Mouse (Mus musculus): ENCODE data around the gene Clec3b. TPM values are rescaled to one million over a fixed set of nuclear protein-coding genes. Genes with fewer than 3 reads are reported as not detected.

Clec3b gene
- polyA plus RNA-seq, 1 experiment, result 62.5 TPM

DNA sequence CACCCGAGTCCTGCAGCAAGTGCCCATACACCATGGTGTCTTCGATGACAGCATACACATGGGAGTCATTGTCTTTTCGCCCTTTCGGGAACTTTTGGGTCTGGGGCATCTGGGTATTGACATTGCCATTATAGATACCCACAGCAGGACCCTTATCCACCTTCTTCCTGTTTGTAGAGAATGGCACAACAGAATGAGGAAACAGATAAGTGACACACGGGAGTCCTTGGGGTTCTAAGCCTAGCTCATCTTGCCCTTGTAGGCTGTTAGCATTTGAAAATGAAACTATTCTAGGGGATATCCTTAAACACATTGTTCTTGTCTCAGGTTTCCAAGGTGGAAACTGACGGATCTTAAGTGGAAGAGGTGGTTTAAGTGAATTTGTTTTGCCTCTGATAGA, 23.0 kb downstream of the Clec3b start:
- no peak overlapping the region for H3K27ac ChIP-seq (replicated peaks; ENCODE audit: low read depth, low read length)
- H3K4me3 ChIP-seq (ENCODE audit: insufficient read depth, low read depth, low read length), result no peak overlapping the region
- no peaks in the 10 kb centered on the region for H3K4me1 ChIP-seq (ENCODE audit: control insufficient read depth, insufficient read depth, insufficient read length, low read length)

GRCm38 (mm10) chr9:123174356-123174755, 23.6 kb downstream of the Clec3b start:
- no peak overlapping the region for H3K27ac ChIP-seq (replicated peaks; ENCODE audit: low read depth, low read length)
- no peak overlapping the region for H3K4me3 ChIP-seq (ENCODE audit: insufficient read depth, low read depth, low read length)
- H3K4me1 ChIP-seq (ENCODE audit: control insufficient read depth, insufficient read depth, insufficient read length, low read length), result no peaks in the 10 kb centered on the region

- Histone ChIP-seq H3K27ac (replicated peaks; ENCODE audit: low read depth, low read length) (no peak overlapping the region), H3K4me3 (ENCODE audit: insufficient read depth, low read depth, low read length) (no peak overlapping the region), H3K4me1 (ENCODE audit: control insufficient read depth, insufficient read depth, insufficient read length, low read length) (no peaks in the 10 kb centered on the region)
Measured at GRCm38 (mm10) chr9:123177380-123178048, 26.8 kb downstream of the Clec3b start.

GRCm38 (mm10) chr9:123180003-123180402, 29.3 kb downstream of the Clec3b start:
- no peaks in the 10 kb centered on the region for H3K4me1 ChIP-seq (ENCODE audit: control insufficient read depth, insufficient read depth, insufficient read length, low read length)
- no peak overlapping the region for H3K27ac ChIP-seq (replicated peaks; ENCODE audit: low read depth, low read length)
- no peak overlapping the region for H3K4me3 ChIP-seq (ENCODE audit: insufficient read depth, low read depth, low read length)

- Histone ChIP-seq H3K4me3 (ENCODE audit: insufficient read depth, low read depth, low read length) (no peak overlapping the region), H3K4me1 (ENCODE audit: control insufficient read depth, insufficient read depth, insufficient read length, low read length) (0 out of 2 replicates have a peak, but pooled peaks cover 3% of the 10 kb centered on the region), H3K27ac (replicated peaks; ENCODE audit: low read depth, low read length) (no peak overlapping the region)
Measured at GRCm38 (mm10) chr9:123183226-123183625, 32.5 kb downstream of the Clec3b start.

DNA sequence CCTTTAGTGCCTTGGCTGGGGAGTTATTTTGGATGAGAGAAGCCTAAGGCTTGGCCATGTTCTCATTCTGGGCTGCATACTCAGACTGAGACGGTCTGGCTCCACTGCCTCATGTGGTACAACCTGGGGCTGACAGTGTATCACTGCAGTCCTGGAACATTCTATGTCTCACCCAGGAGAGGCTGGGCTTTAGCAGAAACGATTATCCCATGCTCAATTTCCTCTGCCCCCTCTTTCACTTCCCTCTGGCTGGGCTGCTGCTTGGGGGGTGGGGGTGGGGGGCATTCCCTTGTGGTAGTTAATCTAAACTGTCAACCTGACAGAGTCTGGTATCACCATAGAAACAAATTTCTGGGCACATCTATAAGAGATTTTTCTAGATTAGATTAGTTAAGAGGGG, 34.8 kb downstream of the Clec3b start:
- H3K4me3 ChIP-seq (ENCODE audit: insufficient read depth, low read depth, low read length), result no peak overlapping the region
- H3K4me1 ChIP-seq (ENCODE audit: control insufficient read depth, insufficient read depth, insufficient read length, low read length), result 0 out of 2 replicates have a peak, but pooled peaks cover 3% of the 10 kb centered on the region
- no peak overlapping the region for H3K27ac ChIP-seq (replicated peaks; ENCODE audit: low read depth, low read length)

DNA sequence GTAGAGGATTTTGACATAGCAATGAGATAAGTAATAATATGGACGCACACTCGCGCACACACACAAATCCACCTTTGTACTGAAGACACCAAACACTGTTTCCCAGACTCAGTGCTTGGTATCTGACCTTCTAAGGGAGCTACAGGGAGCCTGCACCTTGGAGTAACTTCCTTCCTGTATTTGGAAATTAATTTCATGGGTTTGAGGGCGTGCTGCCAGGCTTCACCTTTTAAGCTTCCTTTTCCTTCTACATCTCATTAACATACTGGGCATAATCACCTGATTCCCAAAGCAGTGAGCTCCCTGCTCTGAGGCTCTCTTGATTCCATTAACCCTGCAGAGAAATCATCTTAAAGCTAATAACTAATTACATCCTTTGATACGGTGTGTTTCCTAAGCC, 35.4 kb downstream of the Clec3b start:
- H3K4me1 ChIP-seq (ENCODE audit: control insufficient read depth, insufficient read depth, insufficient read length, low read length), result 0 out of 2 replicates have a peak, but pooled peaks cover 3% of the 10 kb centered on the region
- no peak overlapping the region for H3K27ac ChIP-seq (replicated peaks; ENCODE audit: low read depth, low read length)
- H3K4me3 ChIP-seq (ENCODE audit: insufficient read depth, low read depth, low read length), result no peak overlapping the region

GRCm38 (mm10) chr9:123187589-123187988, 36.8 kb downstream of the Clec3b start:
- H3K27ac ChIP-seq (replicated peaks; ENCODE audit: low read depth, low read length), result no peak overlapping the region
- no peak overlapping the region for H3K4me3 ChIP-seq (ENCODE audit: insufficient read depth, low read depth, low read length)
- 0 out of 2 replicates have a peak, but pooled peaks cover 3% of the 10 kb centered on the region for H3K4me1 ChIP-seq (ENCODE audit: control insufficient read depth, insufficient read depth, insufficient read length, low read length)

GRCm38 (mm10) chr9:123188271-123188670, 37.5 kb downstream of the Clec3b start:
- Histone ChIP-seq H3K27ac (replicated peaks; ENCODE audit: low read depth, low read length) (no peak overlapping the region), H3K4me3 (ENCODE audit: insufficient read depth, low read depth, low read length) (no peak overlapping the region), H3K4me1 (ENCODE audit: control insufficient read depth, insufficient read depth, insufficient read length, low read length) (0 out of 2 replicates have a peak, but pooled peaks cover 3% of the 10 kb centered on the region)

DNA sequence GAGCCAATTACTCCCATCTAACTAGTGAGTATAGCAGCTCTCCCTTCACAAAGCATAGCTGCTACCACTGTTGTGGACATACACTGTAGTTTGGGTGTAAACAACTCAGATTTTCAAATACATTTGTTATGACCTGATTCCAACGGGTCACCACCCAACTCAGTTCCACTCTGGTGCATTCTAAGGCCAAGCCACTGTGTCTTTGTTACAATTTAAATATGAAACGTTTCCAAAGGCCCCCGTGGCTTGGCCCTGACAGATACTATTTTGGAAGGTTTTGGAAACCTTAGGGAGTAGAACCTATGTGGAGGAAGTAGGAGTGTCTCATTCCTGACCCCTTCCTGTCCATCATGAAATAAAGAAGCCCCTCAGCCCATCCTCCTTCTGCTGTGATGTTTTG, 49.4 kb downstream of the Clec3b start:
- Histone ChIP-seq H3K27ac (replicated peaks; ENCODE audit: low read depth, low read length) (no peak overlapping the region), H3K4me1 (ENCODE audit: control insufficient read depth, insufficient read depth, insufficient read length, low read length) (no peaks in the 10 kb centered on the region), H3K4me3 (ENCODE audit: insufficient read depth, low read depth, low read length) (no peak overlapping the region)

- Histone ChIP-seq H3K4me1 (ENCODE audit: control insufficient read depth, insufficient read depth, insufficient read length, low read length) (no peaks in the 10 kb centered on the region), H3K4me3 (ENCODE audit: insufficient read depth, low read depth, low read length) (no peak overlapping the region), H3K27ac (replicated peaks; ENCODE audit: low read depth, low read length) (no peak overlapping the region)
Measured at GRCm38 (mm10) chr9:123206526-123206925, 55.8 kb downstream of the Clec3b start.

DNA sequence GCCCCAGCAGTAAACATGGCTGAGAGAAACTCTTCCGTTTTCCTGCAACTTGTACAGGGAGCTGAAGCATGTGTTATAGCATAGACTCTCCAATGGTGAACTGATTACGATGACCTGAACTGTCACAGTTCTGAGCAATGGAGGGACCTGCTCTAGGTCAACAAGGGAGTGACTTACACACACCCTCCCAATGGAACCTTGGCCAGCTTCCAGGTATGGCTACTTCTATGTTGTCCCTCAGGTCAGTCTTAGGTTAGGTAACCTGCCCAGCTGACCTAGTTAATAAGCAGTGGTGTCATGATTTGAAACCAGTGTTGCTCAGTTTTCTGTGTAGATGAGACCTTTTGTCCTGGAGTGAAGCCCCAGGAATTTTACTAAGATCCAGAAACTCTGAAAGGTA, 56.2 kb downstream of the Clec3b start:
- no peak overlapping the region for H3K27ac ChIP-seq (replicated peaks; ENCODE audit: low read depth, low read length)

More for the DNA sequence above, 56.2 kb downstream of the Clec3b start:
- Histone ChIP-seq H3K4me3 (ENCODE audit: insufficient read depth, low read depth, low read length) (no peak overlapping the region), H3K4me1 (ENCODE audit: control insufficient read depth, insufficient read depth, insufficient read length, low read length) (no peaks in the 10 kb centered on the region)

Other genes with a start within 250 kb of the Clec3b start
- 0.95 TPM in 1 of 2 replicates, not detected in the other for gene Zfp105, start 227.9 kb upstream of the Clec3b start, polyA plus RNA-seq (2012; ENCODE audit: insufficient read depth, insufficient read length, missing spikeins)
- 26.9 and 39.3 TPM in 2 replicates for gene 1110059G10Rik, start 199.9 kb upstream of the Clec3b start, polyA plus RNA-seq (2012; ENCODE audit: insufficient read depth, insufficient read length, missing spikeins)
- 0.63 TPM in 1 of 2 replicates, not detected in the other for gene Kif15, start 199.9 kb upstream of the Clec3b start, polyA plus RNA-seq (2012; ENCODE audit: insufficient read depth, insufficient read length, missing spikeins)
- gene Tmem42, start 129.6 kb upstream of the Clec3b start, polyA plus RNA-seq (2012; ENCODE audit: insufficient read depth, insufficient read length, missing spikeins), result 8.4 and 13.7 TPM in 2 replicates
- not detected in 2 replicates for gene Tgm4, start 116.2 kb upstream of the Clec3b start, polyA plus RNA-seq (2012; ENCODE audit: insufficient read depth, insufficient read length, missing spikeins)
- 22.4 and 35.2 TPM in 2 replicates for gene Zdhhc3, start 37.7 kb upstream of the Clec3b start, polyA plus RNA-seq (2012; ENCODE audit: insufficient read depth, insufficient read length, missing spikeins)
- gene Exosc7, start 37.7 kb upstream of the Clec3b start, polyA plus RNA-seq (2012; ENCODE audit: insufficient read depth, insufficient read length, missing spikeins), result 18.3 and 27.9 TPM in 2 replicates
- gene Cdcp1, start 65.1 kb downstream of the Clec3b start, polyA plus RNA-seq (2012; ENCODE audit: insufficient read depth, insufficient read length, missing spikeins), result not detected in 2 replicates
- 0.88 and 1.4 TPM in 2 replicates for gene Tmem158, start 109.8 kb downstream of the Clec3b start, polyA plus RNA-seq (2012; ENCODE audit: insufficient read depth, insufficient read length, missing spikeins)
- gene Lars2, start 216.0 kb downstream of the Clec3b start, polyA plus RNA-seq (2012; ENCODE audit: insufficient read depth, insufficient read length, missing spikeins), result 7,139 and 7,225 TPM in 2 replicates

All from brown adipose tissue, adult 24 weeks (tissue).